Mouse (Mus musculus) midbrain, postnatal 0 days (tissue): ENCODE data around the gene Hspb6. TPM values are rescaled to one million over a fixed set of nuclear protein-coding genes. Genes with fewer than 3 reads are reported as not detected.

Experiments used
- ATAC-seq: fragments of 200-750 bp; cut with Nextera tagmentation; 2 replicates; pipeline ENCODE4 v1.8.0; 2017; ENCODE audit warnings: moderate number of reproducible peaks, mild to moderate bottlenecking, moderate TSS enrichment, moderate library complexity; ENCODE audit not compliant: low FRiP score
- DNase-seq: peaks from one replicate; pipeline ENCODE4 v3.0.0-alpha.2; 2015; ENCODE audit warnings: low spot score
- H3K27ac ChIP-seq: fragments of 300-500 bp; sonication (generic); 2 replicates; pipeline ENCODE4 v1.5.1; 2014; ENCODE audit warnings: low read depth, mild to moderate bottlenecking, low read length, mixed read lengths
- H3K27me3 ChIP-seq: fragments of 300-500 bp; sonication (generic); 2 replicates; pipeline ENCODE4 v1.6.1; 2014; ENCODE audit warnings: low read length, control low read depth, mixed read lengths; ENCODE audit not compliant: insufficient read depth
- H3K36me3 ChIP-seq: fragments of 300-500 bp; sonication (generic); 2 replicates; pipeline ENCODE4 v1.6.1; 2014; ENCODE audit warnings: low read length, control low read depth, mixed read lengths; ENCODE audit not compliant: insufficient read depth
- H3K4me1 ChIP-seq: fragments of 300-500 bp; sonication (generic); 2 replicates; pipeline ENCODE4 v1.6.1; 2014; ENCODE audit warnings: mild to moderate bottlenecking, control low read depth, antibody characterized with exemption, low read length, mixed read lengths; ENCODE audit not compliant: insufficient read depth
- H3K4me2 ChIP-seq: fragments of 300-500 bp; sonication (generic); 2 replicates; pipeline ENCODE4 v1.6.1; 2014; ENCODE audit warnings: low read depth, mild to moderate bottlenecking, low read length, mixed read lengths; ENCODE audit not compliant: poor library complexity, severe bottlenecking
- H3K4me3 ChIP-seq: fragments of 300-500 bp; sonication (generic); 2 replicates; pipeline ENCODE4 v1.5.1; 2014; ENCODE audit warnings: low read depth, mild to moderate bottlenecking, low read length, moderate library complexity
- H3K9ac ChIP-seq: fragments of 300-500 bp; sonication (generic); replicated peaks from 2 replicates; pipeline ENCODE4 v1.6.1; 2014; ENCODE audit warnings: mild to moderate bottlenecking, low read length, moderate library complexity, mixed read lengths; ENCODE audit not compliant: poor library complexity, severe bottlenecking
- H3K9me3 ChIP-seq: fragments of 300-500 bp; sonication (generic); 2 replicates; pipeline ENCODE4 v1.6.1; 2016; ENCODE audit warnings: low read length, control low read depth
- CTCF ChIP-seq: IDR thresholded peaks from 2 replicates; pipeline ENCODE4 v1.5.1; 2016; ENCODE audit warnings: antibody characterized with exemption, mild to moderate bottlenecking
- WGBS: fragments of 180-500 bp; shearing (Covaris S2); extraction: QIAGEN DNeasy Blood & Tissue Kit; methylation state at CpG from one replicate; pipeline ENCODE4 v1.1.7; 2014; 5-methylcytosine and 5-hydroxymethylcytosine counted together
- polyA plus RNA-seq: library from polyadenylated mRNA; unstranded; fragments of >200 nt; fragmentation: Nextera tagmentation; extraction: Ambion mirVana; gene quantifications from 2 replicates; pipeline ENCODE4 v1.2.1, GENCODE M21; 2015
- total RNA-seq: library from RNA; depleted of rRNA; stranded (reverse); fragments of >200 nt; gene quantifications from 2 replicates; pipeline ENCODE4 v1.2.3, GENCODE M21; 2014; rRNA removed

The Hspb6 gene
- total RNA-seq (5.9 and 6.2 TPM in 2 replicates), polyA plus RNA-seq (13.4 and 13.5 TPM in 2 replicates)

GRCm38 (mm10) chr7:30552102-30553020 is at the start of gene Hspb6, which contains the start of gene Proser3:
Hspb6 (plus strand) TSS chr7:30552178.
Proser3 (minus strand) TSS chr7:30552299.
- DNase-seq (peak; percentile 100), ATAC-seq (peak; percentile 95)
- Histone ChIP-seq H3K4me1 (peaks cover 9% of the 10 kb centered on the region; the same call in 1 of the 2 replicates), H3K9ac (peak within 1 kb of the TSS; percentile 62), H3K4me2 (peak within 1 kb of the TSS; percentile 76), H3K9me3 (no peaks in the 10 kb centered on the region), H3K36me3 (peaks cover 24% of the 10 kb centered on the region), H3K4me3 (peak within 1 kb of the TSS; percentile 57), H3K27me3 (no peaks in the 10 kb centered on the region), H3K27ac (peak within 1 kb of the TSS; percentile 89)
- TF ChIP-seq CTCF = peak; percentile 16
- WGBS = under 1% methylated on average over 44 of the region's 44 CpGs

GRCm38 (mm10) chr7:30508061-30508460 is 43.9 kb upstream of the Hspb6 start:
- DNase-seq = no peak
- H3K4me1 ChIP-seq = no peaks in the 10 kb centered on the region
- no peak overlapping the region for H3K27ac ChIP-seq
- WGBS = 71% methylated on average over 4 of the region's 4 CpGs
- no peaks in the 10 kb centered on the region for H3K9me3 ChIP-seq
- no peak for TF ChIP-seq CTCF
- H3K9ac ChIP-seq = no peak overlapping the region
- H3K4me3 ChIP-seq = no peak overlapping the region
- H3K36me3 ChIP-seq = no peaks in the 10 kb centered on the region
- no peak overlapping the region for H3K4me2 ChIP-seq
- H3K27me3 ChIP-seq = no peaks in the 10 kb centered on the region
- ATAC-seq = no peak

- no peaks in the 10 kb centered on the region for H3K9me3 ChIP-seq
- no peaks in the 10 kb centered on the region for H3K4me1 ChIP-seq
- DNase-seq (no peak), ATAC-seq (no peak)
- no peak for TF ChIP-seq CTCF
- H3K4me2 ChIP-seq = no peak overlapping the region
- 64% methylated on average over 24 of the region's 24 CpGs for WGBS
- no peak overlapping the region for H3K9ac ChIP-seq
- no peaks in the 10 kb centered on the region for H3K36me3 ChIP-seq
- H3K27ac ChIP-seq = no peak overlapping the region
- H3K27me3 ChIP-seq = no peaks in the 10 kb centered on the region
- no peak overlapping the region for H3K4me3 ChIP-seq
Measured at GRCm38 (mm10) chr7:30515003-30515760, 36.8 kb upstream of the Hspb6 start.

- H3K4me2 ChIP-seq = no peak overlapping the region
- no peak overlapping the region for H3K9ac ChIP-seq
- H3K27me3 ChIP-seq = no peaks in the 10 kb centered on the region
- ATAC-seq = no peak
- DNase-seq = no peak
- H3K4me1 ChIP-seq = no peaks in the 10 kb centered on the region
- no peaks in the 10 kb centered on the region for H3K9me3 ChIP-seq
- H3K36me3 ChIP-seq = peaks cover 8% of the 10 kb centered on the region
- H3K4me3 ChIP-seq = no peak overlapping the region
- H3K27ac ChIP-seq = no peak overlapping the region
- WGBS = 45% methylated on average over 8 of the region's 8 CpGs
- TF ChIP-seq CTCF = no peak
Measured at GRCm38 (mm10) chr7:30518325-30518724, 33.7 kb upstream of the Hspb6 start.

GRCm38 (mm10) chr7:30520396-30520795 is 31.6 kb upstream of the Hspb6 start:
- Histone ChIP-seq H3K4me3 (no peak overlapping the region), H3K4me1 (no peaks in the 10 kb centered on the region), H3K4me2 (no peak overlapping the region), H3K27me3 (no peaks in the 10 kb centered on the region), H3K36me3 (peaks cover 26% of the 10 kb centered on the region), H3K9ac (no peak overlapping the region), H3K27ac (no peak overlapping the region), H3K9me3 (no peaks in the 10 kb centered on the region)
- no peak for TF ChIP-seq CTCF
- DNase-seq = no peak
- 44% methylated on average over 4 of the region's 4 CpGs for WGBS
- ATAC-seq = 0 out of 2 replicates have a peak, but pooled peaks have one; percentile 8
